Mouse (Mus musculus) neural tube, embryonic 11.5 days (tissue): ENCODE results near the gene Pik3cb. TPM values are rescaled to one million over a fixed set of nuclear protein-coding genes. Genes with fewer than 3 reads are reported as not detected.

Experiments used
- ATAC-seq: fragments of 200-750 bp; cut with Nextera tagmentation; 2 replicates; pipeline ENCODE4 v1.8.0; 2017; ENCODE audit warnings: moderate number of reproducible peaks, mild to moderate bottlenecking, moderate TSS enrichment, moderate library complexity; ENCODE audit not compliant: insufficient read depth, low FRiP score, low TSS enrichment
- DNase-seq: peaks from one replicate; pipeline ENCODE4 v3.0.0-alpha.2; 2015; ENCODE audit warnings: low spot score
- H3K27ac ChIP-seq: fragments of 300-500 bp; sonication (generic); 2 replicates; pipeline ENCODE4 v1.5.1; 2014; ENCODE audit warnings: low read depth, mild to moderate bottlenecking, low read length
- H3K27me3 ChIP-seq: fragments of 300-500 bp; sonication (generic); 2 replicates; pipeline ENCODE4 v1.6.1; 2014; ENCODE audit warnings: mild to moderate bottlenecking, low read length, mixed read lengths; ENCODE audit not compliant: control insufficient read depth, insufficient read depth
- H3K36me3 ChIP-seq: fragments of 300-500 bp; sonication (generic); 2 replicates; pipeline ENCODE4 v1.6.1; 2014; ENCODE audit warnings: mild to moderate bottlenecking, low read length, moderate library complexity, mixed read lengths; ENCODE audit not compliant: control insufficient read depth, insufficient read depth
- H3K4me1 ChIP-seq: fragments of 300-500 bp; sonication (generic); 2 replicates; pipeline ENCODE4 v1.6.1; 2014; ENCODE audit warnings: low read length, mixed read lengths; ENCODE audit not compliant: control insufficient read depth, insufficient read depth
- H3K4me2 ChIP-seq: fragments of 300-500 bp; sonication (generic); 2 replicates; pipeline ENCODE4 v1.6.1; 2014; ENCODE audit warnings: low read depth, mild to moderate bottlenecking, moderate library complexity
- H3K4me3 ChIP-seq: fragments of 300-500 bp; sonication (generic); 2 replicates; pipeline ENCODE4 v1.5.1; 2014; ENCODE audit warnings: low read depth, low read length
- H3K9ac ChIP-seq: fragments of 300-500 bp; sonication (generic); 2 replicates; pipeline ENCODE4 v1.6.1; 2014; ENCODE audit warnings: mild to moderate bottlenecking, low read length
- H3K9me3 ChIP-seq: fragments of 300-500 bp; sonication (generic); 2 replicates; pipeline ENCODE4 v1.6.1; 2016; ENCODE audit warnings: low read length; ENCODE audit not compliant: control insufficient read depth
- WGBS: fragments of 180-500 bp; shearing (Covaris S2); extraction: QIAGEN DNeasy Blood & Tissue Kit; methylation state at CpG from one replicate; pipeline ENCODE4 v1.1.7; 2014; 5-methylcytosine and 5-hydroxymethylcytosine counted together
- polyA plus RNA-seq: library from polyadenylated mRNA; unstranded; fragments of >200 nt; fragmentation: Nextera tagmentation; extraction: Ambion mirVana; gene quantifications from 2 replicates; pipeline ENCODE4 v1.2.1, GENCODE M21; 2014

The Pik3cb gene
- polyA plus RNA-seq, 1 experiment from 2014 or later = 1.4 TPM

DNA sequence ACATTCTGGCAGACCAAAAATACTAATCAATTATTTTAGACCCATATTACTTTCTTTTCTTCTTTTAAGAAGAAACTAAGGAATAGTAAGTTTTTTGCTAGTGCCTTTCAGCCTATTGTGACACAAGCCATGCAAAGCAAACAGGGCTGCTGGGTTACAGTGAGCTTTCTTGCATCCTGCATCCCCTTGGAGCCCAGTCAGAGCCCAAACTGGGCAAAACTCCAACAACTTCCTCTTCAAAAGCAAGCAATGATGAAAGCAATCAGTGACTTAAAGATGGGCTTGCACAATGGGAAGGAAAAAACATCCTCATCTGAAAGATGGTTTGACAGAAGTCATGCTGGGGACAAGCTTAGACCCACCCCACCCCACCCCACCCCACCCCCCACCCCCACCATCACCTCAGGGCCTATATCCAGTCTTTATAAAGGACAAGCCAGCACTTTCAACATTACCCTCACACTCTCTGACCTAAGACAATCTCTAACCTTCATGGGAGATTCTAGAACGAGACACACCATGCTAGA lies 91.6 kb downstream of the Pik3cb start:
- WGBS = 92% methylated on average over 1 of the region's 1 CpGs
- DNase-seq (no peak), ATAC-seq (no peak)
- Histone ChIP-seq H3K4me2 (no peak overlapping the region), H3K9ac (no peak overlapping the region), H3K27me3 (no peaks in the 10 kb centered on the region), H3K4me1 (no peaks in the 10 kb centered on the region), H3K9me3 (no peaks in the 10 kb centered on the region), H3K4me3 (no peak overlapping the region), H3K27ac (no peak overlapping the region), H3K36me3 (no peaks in the 10 kb centered on the region; the same call in 1 of the 2 replicates)

DNA sequence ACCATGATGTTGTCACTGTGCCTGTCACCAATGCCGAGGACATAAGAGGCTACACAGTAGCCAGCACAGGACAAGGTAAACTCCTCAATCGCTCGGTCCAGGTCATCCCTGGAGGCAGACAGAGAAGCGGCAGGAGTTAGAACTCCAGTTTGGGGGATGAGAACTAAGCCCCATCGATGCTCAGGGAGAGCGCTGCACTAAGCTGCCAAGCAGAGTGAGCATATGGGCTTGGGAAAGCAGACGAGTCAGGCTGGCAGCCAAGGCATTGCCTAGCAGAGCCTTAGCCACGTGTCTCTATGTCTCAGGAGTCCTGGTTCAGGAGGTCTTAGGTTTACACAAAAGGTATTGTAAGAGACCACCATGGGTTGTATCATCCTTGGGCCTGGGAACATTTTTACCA lies 95.7 kb downstream of the Pik3cb start:
- no peak overlapping the region for H3K4me2 ChIP-seq
- H3K4me1 ChIP-seq = no peaks in the 10 kb centered on the region
- H3K36me3 ChIP-seq = no peaks in the 10 kb centered on the region; the same call in 1 of the 2 replicates
- 89% methylated on average over 8 of the region's 8 CpGs for WGBS
- H3K27ac ChIP-seq = no peak overlapping the region
- no peak overlapping the region for H3K9ac ChIP-seq
- DNase-seq (no peak), ATAC-seq (no peak)
- no peaks in the 10 kb centered on the region for H3K9me3 ChIP-seq
- H3K4me3 ChIP-seq = no peak overlapping the region
- no peaks in the 10 kb centered on the region for H3K27me3 ChIP-seq

DNA sequence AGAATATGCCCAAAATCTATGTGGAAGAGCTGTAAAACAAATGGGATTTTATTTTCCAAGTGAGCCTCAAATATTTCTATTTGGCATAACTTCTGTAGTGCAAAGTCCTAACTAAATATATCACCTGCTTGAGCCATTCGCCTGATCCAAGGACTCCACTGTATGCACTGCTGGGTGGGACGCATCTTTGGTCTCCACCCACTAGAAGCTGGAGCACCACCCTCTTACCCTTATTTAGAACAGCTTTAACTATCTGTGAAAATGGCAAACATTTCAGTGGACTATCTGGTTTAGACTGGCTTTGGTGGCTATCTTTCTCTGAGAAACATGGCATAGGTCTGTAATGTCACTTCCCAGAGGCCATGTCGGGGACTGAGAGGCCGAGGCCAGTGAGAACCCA lies 97.8 kb downstream of the Pik3cb start:
- no peak for ATAC-seq
- no peaks in the 10 kb centered on the region; the same call in 1 of the 2 replicates for H3K36me3 ChIP-seq
- no peak overlapping the region for H3K4me2 ChIP-seq
- no peak for DNase-seq
- no peaks in the 10 kb centered on the region for H3K9me3 ChIP-seq
- no peak overlapping the region for H3K4me3 ChIP-seq
- no peaks in the 10 kb centered on the region for H3K27me3 ChIP-seq
- H3K4me1 ChIP-seq = no peaks in the 10 kb centered on the region
- no peak overlapping the region for H3K9ac ChIP-seq
- H3K27ac ChIP-seq = no peak overlapping the region
- WGBS = 92% methylated on average over 4 of the region's 4 CpGs

DNA sequence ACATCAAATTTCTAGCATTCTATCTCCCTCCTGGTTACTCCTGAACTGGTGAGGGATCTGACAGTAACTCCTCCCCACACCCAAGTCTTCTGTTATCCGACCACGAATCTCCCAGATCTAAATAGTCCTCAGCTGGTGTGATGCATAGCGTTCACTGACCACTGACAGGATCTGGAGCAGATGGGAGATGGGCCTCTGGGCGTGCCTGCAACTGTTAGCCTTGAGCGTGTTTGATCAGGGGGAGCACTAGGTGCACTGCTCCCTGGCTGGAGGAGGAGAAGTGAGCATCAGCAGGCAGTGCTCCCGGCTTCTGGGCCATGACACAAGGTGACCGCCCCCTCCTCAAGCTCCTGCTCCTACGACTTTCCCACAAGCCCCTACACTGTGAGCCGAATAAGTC lies 98.4 kb downstream of the Pik3cb start:
- no peaks in the 10 kb centered on the region for H3K4me1 ChIP-seq

DNA sequence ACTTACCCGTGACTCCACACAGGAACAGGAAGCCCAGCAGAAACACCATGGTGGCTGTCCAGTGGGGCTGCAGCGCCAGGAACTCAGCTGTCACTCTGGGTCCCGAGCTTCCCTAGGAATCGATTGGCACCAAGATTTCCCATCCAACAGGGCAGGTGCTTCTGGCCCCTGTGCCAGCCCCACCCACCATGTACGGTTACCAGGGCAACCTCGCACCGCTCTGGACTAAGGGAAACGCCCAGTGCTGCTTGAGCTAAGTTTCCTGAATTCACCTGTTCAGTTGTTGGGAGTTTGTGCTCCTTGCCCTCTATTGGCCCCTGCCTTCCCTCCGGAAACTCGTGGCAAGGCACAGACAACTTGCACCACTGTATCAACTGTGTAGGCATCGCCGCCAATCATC lies 104.8 kb downstream of the Pik3cb start, which contains the start of gene Gm1123:
Gm1123 (minus strand) TSS at position 141 of the 400 bp plus-strand sequence.
- no peak within 1 kb of the TSS for H3K27ac ChIP-seq
- no peak within 1 kb of the TSS for H3K9ac ChIP-seq
- no peaks in the 10 kb centered on the region for H3K4me1 ChIP-seq
- H3K4me2 ChIP-seq = no peak within 1 kb of the TSS
- no peaks in the 10 kb centered on the region for H3K36me3 ChIP-seq
- H3K4me3 ChIP-seq = no peak within 1 kb of the TSS
- DNase-seq (no peak), ATAC-seq (no peak)
- WGBS = 85% methylated on average over 12 of the region's 12 CpGs
- H3K27me3 ChIP-seq = no peaks in the 10 kb centered on the region
- H3K9me3 ChIP-seq = no peaks in the 10 kb centered on the region

More for the DNA sequence above, 98.4 kb downstream of the Pik3cb start:
- ATAC-seq = no peak
- no peaks in the 10 kb centered on the region for H3K27me3 ChIP-seq
- H3K36me3 ChIP-seq = no peaks in the 10 kb centered on the region; the same call in 1 of the 2 replicates
- WGBS = 84% methylated on average over 9 of the region's 9 CpGs
- no peak overlapping the region for H3K27ac ChIP-seq
- no peak overlapping the region for H3K4me3 ChIP-seq
- no peak overlapping the region for H3K4me2 ChIP-seq
- H3K9me3 ChIP-seq = no peaks in the 10 kb centered on the region
- H3K9ac ChIP-seq = no peak overlapping the region
- no peak for DNase-seq

DNA sequence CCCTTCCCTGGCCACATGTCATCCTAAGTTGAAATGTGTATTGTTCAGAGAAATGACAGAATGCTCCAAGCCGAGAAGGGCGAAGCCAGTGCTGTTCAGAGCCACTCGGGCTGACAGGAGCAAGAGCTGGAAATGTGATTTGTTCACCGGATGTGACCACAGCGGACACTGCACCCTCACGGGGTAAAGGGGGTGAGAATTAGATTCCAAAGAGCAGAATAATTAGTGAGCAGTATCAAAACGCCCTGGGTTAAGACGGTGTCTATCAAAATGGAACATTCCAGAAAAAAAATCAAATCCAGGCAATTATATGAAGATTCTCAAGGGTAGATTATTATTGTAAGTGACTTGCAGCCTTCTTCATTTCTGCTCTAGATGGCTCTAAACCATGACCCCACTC lies 106.3 kb downstream of the Pik3cb start:
- DNase-seq = no peak
- no peaks in the 10 kb centered on the region for H3K27me3 ChIP-seq
- no peak for ATAC-seq
- H3K4me3 ChIP-seq = no peak overlapping the region
- 92% methylated on average over 8 of the region's 8 CpGs for WGBS
- no peak overlapping the region for H3K27ac ChIP-seq
- H3K4me2 ChIP-seq = no peak overlapping the region
- no peaks in the 10 kb centered on the region for H3K4me1 ChIP-seq
- no peaks in the 10 kb centered on the region for H3K9me3 ChIP-seq
- H3K9ac ChIP-seq = no peak overlapping the region
- no peaks in the 10 kb centered on the region for H3K36me3 ChIP-seq

DNA sequence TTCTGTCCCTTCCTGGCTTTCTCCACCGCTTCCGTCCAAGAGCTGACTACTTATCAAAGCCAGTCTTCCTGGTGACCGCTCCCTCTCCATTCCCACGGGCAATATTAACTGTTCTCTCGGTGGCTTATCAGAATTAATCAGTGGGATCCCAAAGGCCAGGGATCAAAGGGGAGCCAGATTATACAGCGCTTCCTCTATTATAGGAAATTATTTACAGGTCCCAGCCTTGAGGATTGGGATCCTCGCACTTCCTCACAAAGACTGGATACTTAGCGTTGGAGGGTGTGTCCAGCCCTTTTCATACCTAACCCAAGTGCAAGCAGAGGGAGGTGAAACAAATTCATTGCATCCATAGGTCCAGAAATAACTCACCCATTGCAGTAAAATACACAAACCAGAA lies 108.4 kb downstream of the Pik3cb start:
- DNase-seq = no peak

DNA sequence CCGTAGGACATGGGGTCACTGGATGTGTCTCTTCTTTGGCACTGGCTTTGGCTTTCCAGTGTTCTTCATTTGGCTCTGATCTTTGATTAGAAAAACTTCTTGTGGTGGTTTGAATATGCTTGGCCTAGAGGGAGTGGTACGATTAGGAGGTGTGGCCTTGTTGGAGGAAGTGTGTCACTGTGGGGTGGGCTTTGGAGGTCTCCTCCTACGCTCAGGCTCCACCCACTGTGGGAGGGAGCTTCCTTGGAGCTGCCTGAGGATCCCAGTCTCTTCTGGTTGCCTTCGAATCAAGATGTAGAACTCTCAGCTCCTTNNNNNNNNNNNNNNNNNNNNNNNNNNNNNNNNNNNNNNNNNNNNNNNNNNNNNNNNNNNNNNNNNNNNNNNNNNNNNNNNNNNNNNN lies 118.7 kb downstream of the Pik3cb start:
- 82% methylated on average over 4 of the region's 4 CpGs for WGBS
- DNase-seq (no peak), ATAC-seq (no peak)
- Histone ChIP-seq H3K9ac (no peak overlapping the region), H3K4me1 (no peaks in the 10 kb centered on the region), H3K4me2 (no peak overlapping the region), H3K36me3 (no peaks in the 10 kb centered on the region), H3K27ac (no peak overlapping the region), H3K9me3 (no peaks in the 10 kb centered on the region), H3K27me3 (no peaks in the 10 kb centered on the region), H3K4me3 (no peak overlapping the region)

More for the DNA sequence above, 108.4 kb downstream of the Pik3cb start:
- Histone ChIP-seq H3K9me3 (no peaks in the 10 kb centered on the region), H3K4me3 (no peak overlapping the region), H3K27ac (no peak overlapping the region), H3K9ac (no peak overlapping the region), H3K4me2 (no peak overlapping the region), H3K4me1 (no peaks in the 10 kb centered on the region), H3K36me3 (no peaks in the 10 kb centered on the region), H3K27me3 (no peaks in the 10 kb centered on the region)
- no peak for ATAC-seq
- 87% methylated on average over 8 of the region's 8 CpGs for WGBS

DNA sequence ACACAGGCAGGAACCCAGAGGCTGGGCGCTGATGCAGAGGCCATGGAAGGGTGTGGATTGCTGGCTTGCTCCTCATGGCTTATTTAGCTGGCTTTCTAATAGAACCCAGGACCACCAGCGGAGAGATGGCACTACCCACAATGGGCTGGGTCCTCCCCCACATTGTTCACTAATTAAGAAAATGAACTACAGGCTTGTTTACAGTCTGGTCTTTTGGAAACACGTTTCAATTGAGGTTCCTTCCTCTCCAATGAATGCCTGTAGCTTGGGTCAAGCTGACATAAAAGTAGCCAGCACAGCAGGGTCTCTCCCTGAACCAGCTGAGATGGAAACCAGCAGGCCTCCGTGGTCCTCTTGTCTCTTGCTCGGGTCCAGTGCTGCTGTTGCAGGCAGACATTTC lies 119.3 kb downstream of the Pik3cb start:
- Histone ChIP-seq H3K4me2 (no peak overlapping the region), H3K4me3 (no peak overlapping the region), H3K36me3 (no peaks in the 10 kb centered on the region), H3K9me3 (no peaks in the 10 kb centered on the region), H3K4me1 (no peaks in the 10 kb centered on the region), H3K27me3 (no peaks in the 10 kb centered on the region), H3K9ac (no peak overlapping the region), H3K27ac (no peak overlapping the region)
- ATAC-seq (no peak), DNase-seq (no peak)
- 22% methylated on average over 5 of the region's 5 CpGs for WGBS
